ENCODE assay signal across 22 mouse cellular contexts in genomic region chr9:31098118-31098517, GRCm38 (mm10). TPM values are rescaled to one million over a fixed set of nuclear protein-coding genes. Genes with fewer than 3 reads are reported as not detected.
DNase-seq lines count a peak whose midpoint lies in the region; TF ChIP-seq lines count a peak whose summit lies in the region.
"Had no signal": no experiment of that assay in that cellular context is flagged by ENCODE, and none has a peak within 500 bp of the region (broad histone marks: within the 10 kb centered on the region; RNA-seq: fewer than 3 reads in every experiment).

No protein-coding gene starts in this region.

- H3K27me3 ChIP-seq in CH12.LX (replicated peaks) = no peaks in the 10 kb centered on the region
- H3K27me3 ChIP-seq in forebrain, embryonic 10.5 days (ENCODE audit: poor library complexity, severe bottlenecking) = no peaks in the 10 kb centered on the region
- H3K27me3 ChIP-seq: forebrain, embryonic 12.5 days; hindbrain, embryonic 15.5 days; limb, embryonic 12.5 days; liver, embryonic 12.5 days; stomach, embryonic 15.5 days had no signal

- TF ChIP-seq EP300 in CH12.LX (IDR thresholded peaks at IDR 0.05; ENCODE audit: low read length) = no peak

- H3K4me1 ChIP-seq in CH12.LX (ENCODE audit: control insufficient read depth in 1 of 2, insufficient read depth in 2 of 2) = no peaks in the 10 kb centered on the region
- H3K4me1 ChIP-seq in bone marrow macrophage, adult 2 months (ENCODE audit: control insufficient read depth, insufficient read depth, low read length) = no peaks in the 10 kb centered on the region
- H3K4me1 ChIP-seq in forebrain, embryonic 10.5 days = no peaks in the 10 kb centered on the region
- H3K4me1 ChIP-seq: forebrain, embryonic 12.5 days; limb, embryonic 12.5 days; liver, embryonic 12.5 days; megakaryocyte, embryonic 14.5 days; stomach, embryonic 15.5 days had no signal

- H3K79me2 ChIP-seq in CH12.LX (replicated peaks; ENCODE audit: control insufficient read depth, extremely low read depth, insufficient read depth, poor library complexity, severe bottlenecking) = no peaks in the 10 kb centered on the region

- H3K4me2 ChIP-seq in CH12.LX (ENCODE audit: insufficient read depth, low read depth, poor library complexity, severe bottlenecking) = no peak overlapping the region
- H3K4me2 ChIP-seq: forebrain, embryonic 12.5 days; hindbrain, embryonic 15.5 days; limb, embryonic 12.5 days; liver, embryonic 12.5 days; stomach, embryonic 15.5 days had no signal

- DNase-seq in layer of hippocampus, adult 2 months (ENCODE audit: low spot score in 2 of 2) = no peak
- DNase-seq in layer of hippocampus, postnatal 36 days = no peak
- peak; percentile 9 for DNase-seq in CH12.LX (ENCODE audit: extremely low read depth)
- peak; percentile 76 for DNase-seq in ES-CJ7 (ENCODE audit: low read depth, low spot score)
- DNase-seq in left cerebral cortex, adult 18-20 months (ENCODE audit: low spot score in 2 of 2) = no peak
- DNase-seq in forebrain, embryonic 10.5 days (ENCODE audit: extremely low spot score, low spot score) = no peak
- DNase-seq: adrenal gland, postnatal 25 days; cerebellum, adult 11-12 months; gastrocnemius, postnatal 10 days; kidney, adult 11 months; kidney, postnatal 14 days; lung, postnatal 14 days; midbrain, embryonic 14.5 days had no signal

- 76% methylated on average over 6 of the region's 6 CpGs for WGBS in forebrain, embryonic 10.5 days

- TF ChIP-seq POLR2A in CH12.LX (IDR thresholded peaks at IDR 0.05; ENCODE audit: low read depth, low read length) = no peak
- no peak for TF ChIP-seq POLR2A in bone marrow macrophage, adult 2 months (IDR thresholded peaks at IDR 0.05; ENCODE audit: borderline replicate concordance, low read depth, low read length)

- peak; percentile 14 for TF ChIP-seq RAD21 in CH12.LX (IDR thresholded peaks at IDR 0.05; ENCODE audit: low read depth, low read length)

- H3K9ac ChIP-seq in CH12.LX (ENCODE audit: insufficient read depth, low read depth) = no peak overlapping the region
- H3K9ac ChIP-seq: forebrain, embryonic 12.5 days; hindbrain, embryonic 15.5 days; limb, embryonic 12.5 days; liver, embryonic 12.5 days; stomach, embryonic 15.5 days had no signal

- in situ Hi-C loops in CH12.LX (cut with MboI; ENCODE audit: low pct_ligation_motif_present, low pct_unique_long_range_greater_than_20kb, low sequenced_read_pairs) = no loop called here

- H3K9me3 ChIP-seq in CH12.LX (replicated peaks; ENCODE audit: low read length) = peaks cover 3% of the 10 kb centered on the region
- H3K9me3 ChIP-seq in forebrain, embryonic 10.5 days = no peaks in the 10 kb centered on the region; the same call in 1 of the 2 replicates
- H3K9me3 ChIP-seq: embryonic facial prominence, embryonic 10.5 days; forebrain, embryonic 12.5 days; hindbrain, embryonic 15.5 days; limb, embryonic 12.5 days; liver, embryonic 12.5 days; stomach, embryonic 15.5 days had no signal

- TF ChIP-seq CTCF in layer of hippocampus, adult 2 months (conservative IDR thresholded peaks at IDR 0.05) = peak; percentile 52
- peak in 1 of 2 experiments; percentile 31; a peak in 1 of 4 replicates for TF ChIP-seq CTCF in CH12.LX (conservative IDR thresholded peaks at IDR 0.05 in 1 of 2, IDR thresholded peaks at IDR 0.05 in 1 of 2; ENCODE audit: low read depth in 2 of 2, low read length in 2 of 2)
- peak; percentile 30; the same call in 1 of the 2 replicates for TF ChIP-seq CTCF in bone marrow macrophage, adult 2 months (IDR thresholded peaks at IDR 0.05; ENCODE audit: low read depth, low read length)

- H3K4me3 ChIP-seq in layer of hippocampus, adult 2 months = no peak overlapping the region
- no peak overlapping the region for H3K4me3 ChIP-seq in CH12.LX (replicated peaks in 1 of 3; ENCODE audit: low read depth in 2 of 3, low read length in 2 of 3, poor library complexity in 1 of 3)
- H3K4me3 ChIP-seq in bone marrow macrophage, adult 2 months (ENCODE audit: insufficient read depth, low read length) = no peak overlapping the region
- H3K4me3 ChIP-seq in forebrain, embryonic 10.5 days = no peak overlapping the region
- H3K4me3 ChIP-seq: embryonic facial prominence, embryonic 10.5 days; forebrain, embryonic 12.5 days; hindbrain, embryonic 15.5 days; limb, embryonic 12.5 days; liver, embryonic 12.5 days; megakaryocyte, embryonic 14.5 days; myocyte; stomach, embryonic 15.5 days had no signal

- H3K36me3 ChIP-seq in CH12.LX (replicated peaks in 1 of 2; ENCODE audit: control insufficient read depth in 1 of 2, insufficient read depth in 1 of 2, low read length in 1 of 2) = peaks cover 0 to 53% of the 10 kb centered on the region in 2 experiments
- no peaks in the 10 kb centered on the region for H3K36me3 ChIP-seq in forebrain, embryonic 10.5 days (replicated peaks)
- H3K36me3 ChIP-seq: forebrain, embryonic 12.5 days; hindbrain, embryonic 15.5 days; limb, embryonic 12.5 days; liver, embryonic 12.5 days had no signal

- dilution Hi-C loops in CH12.LX (cut with MboI; ENCODE audit: extremely low pct_ligation_motif_present, extremely low pct_unique_long_range_greater_than_20kb, low sequenced_read_pairs) = no loop called here

- no peak overlapping the region for H3K27ac ChIP-seq in layer of hippocampus, adult 2 months
- H3K27ac ChIP-seq in CH12.LX (ENCODE audit: insufficient read depth, low read depth) = no peak overlapping the region
- H3K27ac ChIP-seq in bone marrow macrophage, adult 2 months (ENCODE audit: insufficient read depth, low read depth, low read length) = no peak overlapping the region
- H3K27ac ChIP-seq in forebrain, embryonic 10.5 days = no peak overlapping the region
- H3K27ac ChIP-seq: embryonic facial prominence, embryonic 10.5 days; forebrain, embryonic 12.5 days; hindbrain, embryonic 15.5 days; limb, embryonic 12.5 days; liver, embryonic 12.5 days; stomach, embryonic 15.5 days had no signal

TF ChIP-seq in CH12.LX, 34 proteins besides CTCF, POLR2A, EP300 and RAD21:
- TF ChIP-seq UBTF (IDR thresholded peaks at IDR 0.05; ENCODE audit: low read depth, low read length) (no peak), ZNF384 (IDR thresholded peaks at IDR 0.05; ENCODE audit: low read depth, low read length) (peak; percentile 55)
TF ChIP-seq in CH12.LX: peak in this region for 1.

RNA-seq across cellular contexts. Expression of gene St14, which starts 33.5 kb away (rescaled TPM):
- under 1 TPM; 0.61 to 0.79 TPM for total RNA-seq in layer of hippocampus, adult 2 months (2021)
- total RNA-seq in layer of hippocampus, postnatal 36 days (2021) = under 1 TPM; 0.43 to 0.60 TPM
- total RNA-seq in CH12.LX (2012; rRNA removed) (8.9 and 10.9 TPM in 2 replicates), CH12.LX (2014; rRNA removed) (4.3 and 5.2 TPM in 2 replicates)
- polyA plus RNA-seq in CH12.LX (2012; ENCODE audit: insufficient read length, low read depth) = 8.6 and 9.6 TPM in 2 replicates
- 0.64 and 1.4 TPM in 2 replicates for polyA plus RNA-seq in bone marrow macrophage, adult 2 months (2012; ENCODE audit: insufficient read depth, insufficient read length, missing spikeins)
- total RNA-seq in left cerebral cortex, adult 18-20 months (2021) = 1 to 10 TPM; 1.1 to 1.2 TPM
- 4.3 and 6.2 TPM in 2 replicates for polyA plus RNA-seq in forebrain, embryonic 10.5 days (2016; fragmentation: Nextera tagmentation; extraction: Ambion mirVana)

Comparison
In these comparisons a context has a peak if more than half of its experiments do, and no peak if none do; other contexts are left out.
1. DNase-seq: peak in CH12.LX (single experiment) and ES-CJ7 (single experiment); none in layer of hippocampus, adult 2 months (0 of 2), layer of hippocampus, postnatal 36 days (0 of 2), left cerebral cortex, adult 18-20 months (0 of 2) and forebrain, embryonic 10.5 days (single experiment).